Mouse (Mus musculus) cerebral cortex, adult 2 months (tissue): Measurements from ENCODE around the gene H2al2a.

Source experiments
- WGBS: fragments of 180-500 bp; shearing (Covaris S2); methylation state at CpG from one replicate; pipeline ENCODE4 v1.1.7; 2018; 5-methylcytosine and 5-hydroxymethylcytosine counted together

Gene H2al2a

DNA sequence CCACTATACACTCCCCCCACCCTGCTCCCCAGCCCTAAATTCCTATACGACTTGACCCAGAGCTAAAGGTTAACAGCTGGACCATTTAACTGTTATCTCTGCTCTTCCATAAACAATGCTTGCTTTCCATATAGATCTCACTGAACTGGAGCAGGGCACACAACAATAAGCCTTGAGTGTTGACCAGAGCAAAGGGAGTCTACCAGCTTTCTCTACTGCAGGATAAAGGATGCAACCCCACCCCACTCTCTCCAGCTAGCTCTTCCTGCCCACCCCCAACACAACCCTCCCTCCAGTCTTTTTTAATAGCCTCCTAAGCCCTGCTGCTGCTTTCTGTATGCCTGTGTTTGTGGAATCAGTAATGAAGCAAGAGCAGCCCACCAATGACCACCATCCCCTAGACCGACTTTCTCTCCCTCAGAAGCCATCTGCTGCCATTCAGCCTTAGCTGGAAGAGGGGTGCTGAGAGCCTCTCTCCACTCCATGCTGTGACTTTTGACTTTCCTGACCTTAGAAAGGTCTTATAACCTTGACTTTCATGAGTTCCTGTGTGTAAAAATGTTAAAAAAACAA lies 22.8 kb downstream of the H2al2a start:
- 75% methylated on average over 2 of the region's 2 CpGs for WGBS

DNA sequence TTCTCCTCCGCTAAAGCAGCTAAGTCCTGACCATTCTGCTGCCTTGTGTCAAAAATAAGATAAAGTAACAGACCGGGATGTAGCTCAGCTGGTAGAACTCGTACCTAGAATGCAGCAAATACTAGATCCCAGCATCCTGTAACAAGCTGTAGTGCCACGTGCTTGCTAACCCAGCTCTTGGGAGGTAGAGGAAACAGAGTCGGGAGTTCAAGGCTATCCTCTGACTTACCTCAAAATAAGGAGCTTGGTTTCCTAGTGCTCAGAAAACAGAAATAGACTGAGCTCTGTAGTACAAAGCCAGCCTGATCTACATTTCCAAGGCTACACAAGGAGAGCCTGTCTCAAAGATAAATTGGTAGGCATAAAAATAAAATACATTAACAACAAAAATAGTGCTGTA lies 23.5 kb downstream of the H2al2a start:
- WGBS: 91% methylated on average over 5 of the region's 5 CpGs

DNA sequence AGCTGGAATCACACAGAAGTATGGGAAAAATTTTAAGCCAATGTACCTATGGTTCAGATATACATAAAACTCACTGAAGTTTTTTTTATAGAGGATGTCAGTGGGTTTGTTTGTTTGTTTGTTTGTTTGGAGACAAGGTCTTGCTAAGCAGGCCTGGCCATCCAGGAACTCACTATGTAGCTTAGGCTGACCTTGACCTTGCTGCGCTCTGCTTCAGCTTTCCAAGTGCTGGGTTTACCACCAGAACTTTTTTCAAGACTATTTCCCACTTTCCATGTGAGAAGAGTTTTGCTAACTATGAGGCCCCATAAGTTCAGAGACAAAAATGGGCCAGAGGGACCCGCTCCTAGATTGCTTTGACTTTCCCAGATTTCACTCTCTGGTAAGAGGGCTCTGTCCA lies 23.9 kb downstream of the H2al2a start:
- WGBS: 100% methylated on average over 2 of the region's 2 CpGs

DNA sequence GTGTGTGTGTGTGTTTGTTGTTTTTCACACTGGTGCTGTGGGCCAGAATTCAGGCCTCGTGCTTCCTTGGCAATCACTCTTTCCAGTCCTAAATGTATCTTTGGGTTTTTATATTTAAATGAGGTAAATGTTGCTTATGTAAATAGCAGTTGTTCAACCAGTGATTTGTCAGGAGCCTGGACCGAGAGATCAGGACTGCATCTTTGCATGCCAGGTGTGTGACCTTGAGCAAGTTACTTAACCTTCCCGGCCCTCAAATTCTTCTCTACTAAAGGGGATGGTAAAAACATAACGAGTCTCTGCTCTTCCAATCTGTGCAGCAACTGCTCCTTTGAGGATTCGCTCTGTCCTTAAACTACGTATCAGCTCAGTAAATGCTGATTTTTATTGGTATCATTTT lies 25.4 kb downstream of the H2al2a start:
- WGBS: 81% methylated on average over 6 of the region's 6 CpGs

DNA sequence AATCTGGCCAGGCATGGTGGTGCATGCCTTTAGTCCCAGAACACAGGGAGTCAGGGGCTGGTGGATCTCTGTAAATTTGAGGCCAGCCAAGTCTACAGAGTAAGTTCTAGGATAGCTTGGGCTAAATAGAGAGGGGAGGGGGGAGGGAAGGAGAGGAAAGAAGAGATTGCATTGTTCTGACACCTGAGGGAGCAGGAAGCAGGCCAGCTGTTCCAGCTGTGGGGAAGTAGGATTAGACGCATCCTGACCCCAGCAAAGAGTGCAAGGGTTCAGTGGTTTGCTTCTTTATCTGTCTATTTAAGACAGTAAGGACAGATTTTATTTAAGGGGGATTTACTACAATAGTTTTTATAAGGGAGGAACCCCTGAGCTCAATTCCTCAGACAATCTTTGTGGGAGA lies 26.1 kb downstream of the H2al2a start:
- 70% methylated on average over 1 of the region's 1 CpGs for WGBS

DNA sequence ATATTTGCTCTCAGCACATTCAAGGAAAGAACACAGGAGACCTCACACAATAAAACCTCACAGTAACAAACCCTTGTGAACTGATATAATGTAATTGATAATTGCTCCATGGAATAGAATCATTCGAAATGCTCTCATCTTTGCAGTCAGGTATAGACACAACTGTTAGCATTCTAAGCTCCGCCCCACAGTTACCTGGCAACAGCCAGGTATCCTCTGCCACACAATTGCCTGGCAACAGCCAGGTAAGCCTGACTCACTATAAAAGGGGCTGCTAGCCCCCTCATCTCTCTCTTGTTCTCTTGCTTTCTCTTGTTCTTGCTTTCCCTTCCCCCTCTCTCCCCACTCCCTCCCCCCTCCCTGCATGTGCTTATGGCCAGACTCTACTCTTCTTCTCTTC lies 28.2 kb downstream of the H2al2a start:
- WGBS: 90% methylated on average over 2 of the region's 2 CpGs

DNA sequence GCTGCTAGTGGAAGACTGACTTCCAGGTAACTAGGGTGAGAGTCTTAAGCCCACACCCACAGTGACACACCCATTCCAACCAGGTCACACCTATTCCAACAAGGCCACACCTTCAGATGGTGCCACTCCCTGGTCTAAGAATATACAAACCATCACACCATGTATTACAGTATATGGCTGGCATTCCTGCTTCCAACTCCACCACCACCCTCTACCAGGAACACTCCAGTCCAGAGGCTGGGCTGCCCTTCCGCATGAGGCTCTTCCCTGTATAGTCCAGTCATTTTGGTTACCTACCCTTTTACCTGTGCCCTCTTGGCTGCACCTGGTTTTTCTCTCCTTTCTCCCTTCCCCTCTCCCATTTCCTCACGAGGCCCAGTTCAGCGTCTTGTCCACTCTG lies 28.7 kb downstream of the H2al2a start:
- WGBS: 91% methylated on average over 3 of the region's 3 CpGs

DNA sequence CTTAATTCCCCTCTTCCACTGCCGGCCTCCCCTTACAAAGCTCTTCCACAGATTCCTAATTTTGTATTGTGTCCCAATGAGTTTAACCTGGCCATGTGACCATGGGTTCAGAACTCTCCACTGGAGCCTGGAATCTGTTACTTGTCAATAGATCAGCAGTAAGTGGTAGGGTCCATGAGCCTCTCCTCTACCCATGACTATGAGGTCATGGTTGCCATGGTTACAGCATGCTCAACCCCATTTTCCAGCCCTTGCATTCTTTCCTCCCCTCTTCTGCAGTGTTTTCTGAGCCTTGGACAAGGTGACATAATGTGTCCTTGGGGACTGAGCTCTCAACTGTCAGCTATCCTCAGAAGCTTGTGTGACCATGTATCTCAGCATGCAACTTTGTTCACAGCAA lies 37.3 kb downstream of the H2al2a start:
- 80% methylated on average over 1 of the region's 1 CpGs for WGBS

DNA sequence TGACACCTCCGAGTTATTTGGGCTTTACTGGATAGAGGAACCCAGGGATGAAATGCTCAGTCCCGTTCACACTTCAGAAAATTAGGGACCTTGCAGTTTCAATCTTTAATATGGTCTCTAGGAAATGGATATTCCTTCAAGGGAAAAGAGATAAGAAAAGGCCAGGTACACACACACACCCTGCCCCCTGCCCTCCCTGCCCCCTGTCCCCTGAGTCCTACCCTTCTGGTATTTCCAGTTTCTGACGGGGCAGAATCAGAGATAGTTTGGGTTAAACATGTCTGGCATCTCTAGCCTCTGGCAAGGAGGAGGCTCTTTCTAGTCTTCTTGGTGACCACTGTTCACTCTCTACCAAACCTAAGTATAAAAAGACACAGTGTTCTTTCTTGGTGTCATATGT lies 49.9 kb downstream of the H2al2a start:
- 90% methylated on average over 3 of the region's 3 CpGs for WGBS
